Mouse (Mus musculus) yolk sac, embryonic 10.5 days (tissue): ENCODE data around the gene AW209491.

Experiments
- DNase-seq: peaks from one replicate; pipeline ENCODE4 v3.0.0-alpha.2; 2017; ENCODE audit warnings: low spot score

The AW209491 gene

DNA sequence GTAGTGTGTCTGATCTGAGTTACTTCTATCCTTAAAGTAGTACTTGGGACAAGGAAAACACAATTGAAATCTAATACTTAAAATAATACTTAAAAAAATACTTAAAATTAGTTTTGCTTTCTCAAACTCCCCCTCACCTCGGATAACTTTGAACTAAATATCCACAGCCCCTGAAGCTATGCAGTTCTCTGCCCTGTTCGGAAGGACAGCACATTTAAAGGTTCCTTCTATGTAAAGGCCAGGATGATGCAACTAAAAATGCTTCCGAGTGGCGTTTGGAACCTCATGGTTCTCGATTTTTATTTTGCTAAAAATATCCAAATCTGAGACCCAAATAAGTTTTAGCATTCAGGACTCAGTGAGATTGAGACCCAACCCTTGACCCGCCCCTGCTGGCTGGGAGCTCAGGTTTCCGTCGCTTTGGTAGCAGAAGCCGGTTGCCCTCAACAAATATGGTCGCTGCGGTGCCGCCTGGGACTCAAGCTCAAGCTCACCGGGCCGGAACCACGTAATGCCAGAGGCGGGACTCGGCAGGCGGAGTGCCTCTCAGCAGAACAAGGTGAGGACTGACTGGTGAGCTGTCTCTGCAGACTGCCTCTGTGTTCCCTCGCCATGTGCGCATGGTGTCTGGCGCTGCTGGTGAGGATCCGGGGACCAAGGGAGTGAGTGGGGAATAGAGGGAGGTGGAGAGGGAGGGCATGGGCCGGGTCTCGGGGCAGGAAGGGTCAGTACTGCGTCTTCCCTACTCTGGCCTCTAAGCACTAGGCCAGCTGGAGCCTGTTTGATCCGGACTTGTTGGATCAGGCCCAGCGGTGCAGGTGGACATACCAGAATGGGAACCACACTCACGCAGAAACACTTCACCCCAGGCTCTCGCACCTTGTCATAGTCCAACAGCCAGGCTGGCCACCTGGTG, at the start of gene AW209491:
Gene AW209491 (plus strand): TSS at position 429 of the 916 bp plus-strand sequence.
- peak; percentile 94 for DNase-seq

DNA sequence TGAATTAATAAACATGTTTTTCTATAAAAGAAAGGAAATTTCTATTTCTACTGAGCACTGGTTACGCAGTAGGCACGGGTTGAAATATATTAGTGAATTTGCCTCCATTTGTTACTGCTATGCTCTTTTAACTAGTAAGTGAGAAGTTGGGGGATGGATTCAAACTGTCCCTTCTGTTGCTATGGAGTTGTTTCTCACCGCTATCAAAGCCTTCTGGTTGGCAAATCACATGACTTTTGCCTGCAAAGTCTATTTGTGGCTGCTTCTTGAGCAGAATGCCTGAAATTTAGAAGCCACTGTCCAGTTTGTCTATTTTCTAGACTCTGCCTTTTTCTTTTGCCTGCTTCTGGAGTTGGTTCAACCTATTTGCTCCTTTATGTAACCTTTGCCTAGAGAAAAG, 49.6 kb upstream of the AW209491 start:
- DNase-seq: no peak

- DNase-seq: no peak
These were observed 27.2 kb upstream of the AW209491 start for GRCm38 (mm10) chr13:14602744-14603143.

- DNase-seq: no peak
These were observed 22.3 kb upstream of the AW209491 start for GRCm38 (mm10) chr13:14607616-14608015.

DNA sequence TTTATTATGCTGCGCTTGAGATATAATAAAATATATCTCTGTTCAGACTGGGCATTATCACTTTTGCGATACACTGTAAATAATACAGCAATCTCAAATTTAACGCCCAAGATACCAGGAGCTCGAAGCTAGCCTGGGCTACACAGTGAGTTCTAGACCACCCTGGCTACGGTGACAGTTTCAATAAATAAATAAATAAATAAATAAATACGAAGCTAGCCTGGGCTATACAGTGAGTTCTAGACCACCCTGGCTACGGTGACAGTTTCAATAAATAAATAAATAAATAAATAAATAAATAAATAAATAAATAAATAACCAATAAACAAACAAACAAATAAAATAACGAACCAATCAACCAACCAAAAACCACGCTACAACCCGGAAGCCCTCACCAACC, 17.5 kb upstream of the AW209491 start:
- DNase-seq: no peak

- peak; percentile 97 for DNase-seq
These were observed 16.9 kb upstream of the AW209491 start, which contains the start of the genes Mrpl32 and Psma2 for GRCm38 (mm10) chr13:14612926-14613529. TSS of gene Mrpl32 (minus strand) at chr13:14613165. TSS of gene Psma2 (plus strand) at chr13:14613240.

- DNase-seq: no peak
These were observed 16.4 kb upstream of the AW209491 start for GRCm38 (mm10) chr13:14613553-14613952.

DNA sequence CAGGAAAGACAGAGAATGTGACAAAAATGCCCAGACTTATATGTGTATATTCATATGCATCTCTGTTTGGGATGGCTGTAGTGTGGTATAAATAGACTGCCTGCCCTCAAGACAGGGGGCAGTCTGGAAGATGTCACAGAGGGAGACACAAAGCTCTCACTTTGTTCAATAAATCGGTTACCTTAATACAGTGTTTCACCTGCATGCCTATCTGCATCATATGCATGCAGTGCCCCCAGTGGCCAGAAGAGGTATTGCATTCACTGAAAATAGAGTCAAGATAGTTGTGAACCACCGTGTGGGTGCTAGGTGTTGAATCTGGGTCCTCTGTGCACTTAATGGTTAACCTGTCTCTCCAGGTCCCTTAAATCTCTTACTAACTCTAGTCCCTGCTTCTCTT, 11.2 kb upstream of the AW209491 start:
- DNase-seq: no peak

- no peak for DNase-seq
These were observed 10.0 kb downstream of the AW209491 start for GRCm38 (mm10) chr13:14639998-14640397.

GRCm38 (mm10) chr13:14649301-14649700, 19.3 kb downstream of the AW209491 start:
- DNase-seq: no peak

DNA sequence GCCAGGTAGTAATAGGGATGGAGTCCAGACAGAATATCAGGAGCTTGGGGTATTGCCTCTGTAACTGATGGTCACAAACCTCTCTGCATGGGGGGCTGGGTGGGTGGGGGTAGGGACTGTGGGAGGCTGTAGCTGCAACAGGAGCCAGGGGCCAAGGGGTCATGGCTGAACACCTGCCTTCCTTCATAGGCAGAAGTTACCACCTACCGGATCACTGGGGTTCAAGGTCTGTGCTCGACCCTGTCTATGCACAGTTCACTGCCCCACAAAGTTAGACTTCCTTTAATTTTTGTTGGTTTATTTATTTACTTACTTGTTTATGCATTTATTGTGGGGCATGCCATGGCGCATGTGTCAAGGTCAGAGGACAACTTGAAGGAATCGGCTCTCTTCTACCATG, 37.2 kb downstream of the AW209491 start:
- DNase-seq: no peak

DNA sequence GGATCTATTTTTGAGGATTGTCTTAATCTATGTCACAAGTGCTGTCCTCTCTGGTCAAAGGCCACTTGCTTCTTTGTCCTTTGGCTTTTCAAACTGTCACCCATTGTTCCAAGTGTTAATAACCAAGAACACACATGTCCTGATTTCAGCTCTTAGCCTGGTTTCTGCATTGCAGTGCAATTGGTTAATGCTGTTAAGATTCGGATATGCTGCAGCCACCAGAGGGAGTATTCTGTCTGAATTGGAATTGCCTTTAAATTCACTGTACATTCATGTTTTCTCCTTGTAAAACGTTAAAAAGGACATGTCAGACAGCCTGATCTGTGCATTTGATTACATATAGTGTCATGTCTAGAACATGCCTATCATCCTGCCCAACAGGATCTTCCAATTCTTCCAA, 40.4 kb downstream of the AW209491 start:
- no peak for DNase-seq
